22 mouse cellular contexts compared by ENCODE assay signal in the genomic region with DNA sequence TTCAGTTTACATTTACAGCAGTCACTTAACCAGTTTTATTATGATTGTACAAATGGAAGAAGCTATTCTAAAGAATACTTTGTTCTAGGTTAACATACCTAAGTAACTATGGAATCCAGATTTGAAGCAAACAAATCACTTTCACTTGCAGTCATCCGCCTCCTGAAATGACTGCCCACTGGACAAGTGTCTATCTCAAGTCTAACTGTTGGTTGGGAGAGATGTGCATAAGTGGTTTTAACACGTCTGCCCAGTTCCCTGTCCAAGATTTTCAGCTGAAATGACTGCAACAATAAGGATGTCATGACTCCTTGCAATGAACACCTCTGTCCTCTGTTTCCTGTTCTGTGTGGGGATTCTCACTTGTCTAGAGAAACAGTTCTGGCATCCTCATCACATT.
"Had no signal": no experiment of that assay in that cellular context is flagged by ENCODE, and none has a peak within 500 bp of the region (broad histone marks: within the 10 kb centered on the region; RNA-seq: fewer than 3 reads in every experiment).

No protein-coding gene starts in this region.

- H3K36me3 ChIP-seq: lung, embryonic 15.5 days; midbrain, embryonic 10.5 days; midbrain, embryonic 12.5 days; neural tube, embryonic 13.5 days; neural tube, embryonic 15.5 days had no signal

- H3K4me1 ChIP-seq: lung, embryonic 15.5 days; midbrain, embryonic 10.5 days; midbrain, embryonic 12.5 days; neural tube, embryonic 13.5 days; neural tube, embryonic 15.5 days had no signal

- H3K27ac ChIP-seq: lung, embryonic 15.5 days; macrophage; midbrain, embryonic 10.5 days; midbrain, embryonic 12.5 days; neural tube, embryonic 13.5 days; neural tube, embryonic 15.5 days had no signal

- H3K4me2 ChIP-seq: lung, embryonic 15.5 days; midbrain, embryonic 12.5 days; neural tube, embryonic 13.5 days; neural tube, embryonic 15.5 days had no signal

- DNase-seq: liver, postnatal 0 days; lung, adult 2 months; lung, postnatal 14 days; lung, postnatal 36 days; midbrain, embryonic 14.5 days; retina, postnatal 1 day; right cerebral cortex, adult 18-20 months; right cerebral cortex, postnatal 25 days; right cerebral cortex, postnatal 4 days; spleen, adult 18-20 months; thymus, adult 18-20 months; thymus, postnatal 14 days; thymus, postnatal 36 days had no signal

- ATAC-seq: liver, postnatal 0 days; lung, postnatal 0 days; midbrain, embryonic 16.5 days had no signal

- H3K9ac ChIP-seq: liver, postnatal 0 days; lung, embryonic 15.5 days; midbrain, embryonic 12.5 days; neural tube, embryonic 13.5 days; neural tube, embryonic 15.5 days had no signal

- H3K9me3 ChIP-seq: lung, embryonic 15.5 days; midbrain, embryonic 10.5 days; midbrain, embryonic 12.5 days; neural tube, embryonic 13.5 days; neural tube, embryonic 15.5 days had no signal

- H3K4me3 ChIP-seq: lung, embryonic 15.5 days; midbrain, embryonic 10.5 days; midbrain, embryonic 12.5 days; myocyte; neural tube, embryonic 13.5 days; neural tube, embryonic 15.5 days had no signal

- H3K27me3 ChIP-seq: lung, embryonic 15.5 days; midbrain, embryonic 12.5 days; neural tube, embryonic 13.5 days; neural tube, embryonic 15.5 days had no signal
